Mouse (Mus musculus) midbrain, embryonic 13.5 days (tissue): ENCODE results near the gene Gm11114. TPM values are rescaled to one million over a fixed set of nuclear protein-coding genes. Genes with fewer than 3 reads are reported as not detected.

Experiments
- polyA plus RNA-seq: library from polyadenylated mRNA; unstranded; fragments of >200 nt; fragmentation: Nextera tagmentation; extraction: Ambion mirVana; gene quantifications from 2 replicates; pipeline ENCODE4 v1.2.1, GENCODE M21; 2015

Gene Gm11114
- polyA plus RNA-seq, 1 experiment from 2014 or later: not detected

Other genes starting within 250 kb of the Gm11114 start
- 3.8 and 4.2 TPM in 2 replicates for gene Tent5a, start 14.6 kb downstream of the Gm11114 start, polyA plus RNA-seq